Mouse (Mus musculus) liver, postnatal 0 days (tissue): ENCODE measurements around the gene Miox.

Experiments used
- CTCF ChIP-seq: sonication (generic); IDR thresholded peaks from 2 replicates; pipeline ENCODE4 v1.5.1; 2016; ENCODE audit warnings: antibody characterized with exemption, low read depth
- EP300 ChIP-seq: IDR thresholded peaks from 2 replicates; pipeline ENCODE4 v1.6.1; 2016; ENCODE audit warnings: antibody characterized with exemption, low read depth, mild to moderate bottlenecking

DNA sequence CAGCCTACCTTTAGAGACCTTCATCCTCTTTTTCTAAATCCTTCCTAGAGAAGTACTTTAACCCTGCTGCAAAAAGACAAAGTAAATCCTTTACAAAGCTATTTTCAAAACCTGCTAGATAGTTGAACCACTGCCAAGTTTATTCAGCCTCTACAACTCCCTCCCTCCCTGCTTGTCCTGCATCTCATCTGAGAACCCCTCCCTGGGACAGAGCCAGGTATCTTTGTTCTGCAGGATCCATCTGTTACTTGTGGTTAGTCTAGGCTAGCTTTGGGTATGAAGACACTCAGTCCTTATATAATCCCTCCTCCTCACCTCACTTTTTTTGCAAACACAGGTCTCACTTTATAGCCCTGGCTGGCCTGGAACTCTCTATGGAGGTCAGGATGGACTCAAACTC lies 49.2 kb upstream of the Miox start:
- TF ChIP-seq CTCF (no peak), EP300 (no peak)
